Comparison of ENCODE assay signal across 24 mouse cellular contexts in the genomic region with DNA sequence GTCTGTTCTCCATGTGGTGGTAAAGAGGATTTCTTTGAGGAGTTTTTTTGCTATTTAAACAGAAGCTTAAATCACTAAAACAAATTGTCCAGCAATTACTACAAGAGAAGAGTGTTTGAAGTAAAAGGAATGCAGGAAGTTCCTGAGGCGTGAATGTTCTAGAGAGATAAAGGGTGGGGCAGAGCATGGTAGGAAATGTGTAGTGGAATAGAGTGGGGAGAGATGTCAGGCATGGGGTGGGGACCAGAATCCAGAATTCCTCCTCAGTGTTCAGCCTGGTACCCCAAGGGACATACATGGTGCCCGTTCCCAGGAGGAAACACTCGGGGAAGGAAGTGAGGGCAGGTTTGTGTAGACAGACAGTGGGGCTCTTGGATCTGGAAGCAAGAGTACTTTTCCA. TPM values are rescaled to one million over a fixed set of nuclear protein-coding genes. Genes with fewer than 3 reads are reported as not detected.
DNase-seq lines count a peak whose midpoint lies in the region; ATAC-seq and TF ChIP-seq lines count a peak whose summit lies in the region.
"Had no signal": no experiment of that assay in that cellular context is flagged by ENCODE, and none has a peak within 500 bp of the region (broad histone marks: within the 10 kb centered on the region; RNA-seq: fewer than 3 reads in every experiment).

No protein-coding gene starts in this region.

- peaks cover 85% of the 10 kb centered on the region for H3K4me1 ChIP-seq in erythroblast, embryonic 14.5 days (ENCODE audit: control insufficient read depth)
- H3K4me1 ChIP-seq in lung, postnatal 0 days (ENCODE audit: insufficient read depth, low read depth, low read length), result peaks cover 13% of the 10 kb centered on the region
- H3K4me1 ChIP-seq in liver, embryonic 13.5 days (replicated peaks), result peaks cover 86% of the 10 kb centered on the region
- H3K4me1 ChIP-seq: embryonic facial prominence, embryonic 12.5 days had no signal

- WGBS in lung, postnatal 0 days, result 41% methylated on average over 3 of the region's 3 CpGs
- WGBS in liver, embryonic 13.5 days (ENCODE audit: insufficient replicate concordance), result 15% methylated on average over 3 of the region's 3 CpGs

- no peaks in the 10 kb centered on the region for H3K36me3 ChIP-seq in erythroblast, embryonic 14.5 days (ENCODE audit: control insufficient read depth)
- no peaks in the 10 kb centered on the region for H3K36me3 ChIP-seq in lung, postnatal 0 days (ENCODE audit: insufficient read depth, low read length)
- H3K36me3 ChIP-seq in liver, embryonic 13.5 days, result no peaks in the 10 kb centered on the region
- H3K36me3 ChIP-seq: embryonic facial prominence, embryonic 12.5 days; G1E; heart, embryonic 15.5 days; hindbrain, embryonic 10.5 days; midbrain, embryonic 13.5 days; neural tube, embryonic 12.5 days had no signal

- no peaks in the 10 kb centered on the region for H3K27me3 ChIP-seq in erythroblast, embryonic 14.5 days (ENCODE audit: control insufficient read depth)
- H3K27me3 ChIP-seq in lung, postnatal 0 days (replicated peaks; ENCODE audit: insufficient read depth, low read length), result no peaks in the 10 kb centered on the region
- H3K27me3 ChIP-seq in liver, embryonic 13.5 days, result no peaks in the 10 kb centered on the region
- H3K27me3 ChIP-seq: embryonic facial prominence, embryonic 12.5 days; heart, embryonic 15.5 days; midbrain, embryonic 13.5 days; neural tube, embryonic 12.5 days had no signal

- H3K9ac ChIP-seq in lung, postnatal 0 days (replicated peaks; ENCODE audit: low read depth), result no peak overlapping the region
- H3K9ac ChIP-seq in liver, embryonic 13.5 days, result peak overlapping the region; percentile 12; the same call in 1 of the 2 replicates
- H3K9ac ChIP-seq: embryonic facial prominence, embryonic 12.5 days; forebrain, postnatal 0 days; heart, embryonic 15.5 days; midbrain, embryonic 13.5 days; neural tube, embryonic 12.5 days had no signal

- no peak overlapping the region for H3K4me2 ChIP-seq in lung, postnatal 0 days (replicated peaks; ENCODE audit: low read depth, low read length)
- peak overlapping the region; percentile 29 for H3K4me2 ChIP-seq in liver, embryonic 13.5 days
- H3K4me2 ChIP-seq: embryonic facial prominence, embryonic 12.5 days; heart, embryonic 15.5 days; midbrain, embryonic 13.5 days; neural tube, embryonic 12.5 days had no signal

- ATAC-seq in erythroblast, adult 5-6 weeks (replicated peaks; ENCODE audit: low FRiP score, poor library complexity, severe bottlenecking), result no peak
- peak; percentile 54 for ATAC-seq in lung, postnatal 0 days
- peak; percentile 80 for ATAC-seq in liver, embryonic 13.5 days (ENCODE audit: low read depth)
- ATAC-seq: CD4-positive, CD25-positive, alpha-beta regulatory T cell, adult 4 months; forebrain, postnatal 0 days; midbrain, embryonic 13.5 days had no signal

- H3K9me3 ChIP-seq in erythroblast, embryonic 14.5 days (ENCODE audit: control insufficient read depth, low read length), result no peaks in the 10 kb centered on the region
- no peaks in the 10 kb centered on the region for H3K9me3 ChIP-seq in lung, postnatal 0 days (ENCODE audit: low read length)
- no peaks in the 10 kb centered on the region for H3K9me3 ChIP-seq in liver, embryonic 13.5 days (replicated peaks)
- H3K9me3 ChIP-seq: embryonic facial prominence, embryonic 12.5 days; G1E; heart, embryonic 15.5 days; hindbrain, embryonic 10.5 days; midbrain, embryonic 13.5 days; neural tube, embryonic 12.5 days had no signal

- H3K27ac ChIP-seq in lung, postnatal 0 days (ENCODE audit: low read length), result no peak overlapping the region
- peak overlapping the region; percentile 84 for H3K27ac ChIP-seq in liver, embryonic 13.5 days
- H3K27ac ChIP-seq: embryonic facial prominence, embryonic 12.5 days; kidney, postnatal 0 days; left cerebral cortex, adult 2 months; midbrain, embryonic 13.5 days; neural tube, embryonic 12.5 days had no signal

- TF ChIP-seq CTCF in lung, postnatal 0 days (IDR thresholded peaks at IDR 0.05), result no peak

- peak; percentile 53 for DNase-seq in lung, postnatal 0 days (ENCODE audit: low spot score)
- no peak for DNase-seq in lung, postnatal 10 days
- peak; percentile 37 for DNase-seq in ZHBTc4 (ENCODE audit: low read depth, low spot score)
- no peak for DNase-seq in liver, embryonic 13.5 days
- DNase-seq in embryo, embryonic 10 days (ENCODE audit: low spot score), result no peak
- no peak for DNase-seq in ovary, postnatal 10 days (ENCODE audit: low spot score)
- DNase-seq: cerebellum, adult 8-10 months; forebrain, postnatal 0 days; kidney, adult 18-20 months; left cerebral cortex, postnatal 4 days; lung, postnatal 4 days; right cerebral cortex, postnatal 14 days; spleen, adult 18-20 months had no signal

- H3K4me3 ChIP-seq in erythroblast, embryonic 14.5 days (replicated peaks), result peak overlapping the region; percentile 31
- no peak overlapping the region for H3K4me3 ChIP-seq in lung, postnatal 0 days (ENCODE audit: low read depth, low read length)
- no peak overlapping the region for H3K4me3 ChIP-seq in liver, embryonic 13.5 days (replicated peaks)
- H3K4me3 ChIP-seq: embryonic facial prominence, embryonic 12.5 days; heart, embryonic 15.5 days; hindbrain, embryonic 10.5 days; left cerebral cortex, adult 2 months; midbrain, embryonic 13.5 days; neural tube, embryonic 12.5 days had no signal

- peak; percentile 77 for TF ChIP-seq EP300 in lung, postnatal 0 days (IDR thresholded peaks at IDR 0.05)

RNA-seq across cellular contexts. Expression of gene Ralgps2, which starts 48.1 kb away (rescaled TPM):
- polyA plus RNA-seq in erythroblast, embryonic 14.5 days (2012), result 0.32 and 0.80 TPM in 2 replicates
- total RNA-seq in erythroblast, adult 5-6 weeks (2015; ENCODE audit: low replicate concordance), result 2.1 and 3.6 TPM in 2 replicates
- 3.1 and 6.6 TPM in 2 replicates for total RNA-seq in erythroblast, adult 5-6 weeks (2017; ENCODE audit: low replicate concordance)
- 38.3 and 42.5 TPM in 2 replicates for polyA plus RNA-seq in lung, postnatal 0 days (2015; fragmentation: Nextera tagmentation; extraction: Ambion mirVana)
- polyA plus RNA-seq in liver, embryonic 13.5 days (2015; fragmentation: Nextera tagmentation; extraction: Ambion mirVana), result 21.0 TPM in 2 replicates

Comparison
In these comparisons a context has a peak if more than half of its experiments do, and no peak if none do; other contexts are left out.
1. DNase-seq: peak in lung, postnatal 0 days (single experiment) and ZHBTc4 (single experiment); none in lung, postnatal 10 days (single experiment), liver, embryonic 13.5 days (single experiment), embryo, embryonic 10 days (single experiment) and ovary, postnatal 10 days (single experiment).
2. RNA of gene Ralgps2, which starts 48.1 kb away (polyA plus RNA-seq): 38.3 to 42.5 TPM in lung, postnatal 0 days and 21.0 TPM in liver, embryonic 13.5 days; 0.32 to 0.80 TPM in erythroblast, embryonic 14.5 days; every median in the first group is over 10 times any median in the second.